Mouse (Mus musculus): ENCODE measurements around the gene Gm49321. TPM values are rescaled to one million over a fixed set of nuclear protein-coding genes. Genes with fewer than 3 reads are reported as not detected.

The Gm49321 gene
- polyA plus RNA-seq, 1 experiment from 2014 or later = 16.6 TPM

- ATAC-seq (ENCODE audit: insufficient number of reproducible peaks, insufficient read depth, low FRiP score, low TSS enrichment) = no peak
- H3K9me3 ChIP-seq = no peaks in the 10 kb centered on the region
- no peaks in the 10 kb centered on the region for H3K27me3 ChIP-seq
- H3K4me1 ChIP-seq = no peaks in the 10 kb centered on the region
- no peak overlapping the region for H3K4me2 ChIP-seq (replicated peaks)
- H3K27ac ChIP-seq = no peak overlapping the region
- H3K4me3 ChIP-seq = no peak overlapping the region
- WGBS = 84% methylated on average over 7 of the region's 7 CpGs
- peaks cover 24% of the 10 kb centered on the region for H3K36me3 ChIP-seq
- H3K9ac ChIP-seq = no peak overlapping the region
These were observed 48.8 kb downstream of the Gm49321 start for GRCm38 (mm10) chr12:73986299-73986698.

- WGBS = 82% methylated on average over 4 of the region's 4 CpGs
- Histone ChIP-seq H3K4me1 (no peaks in the 10 kb centered on the region), H3K27me3 (no peaks in the 10 kb centered on the region), H3K36me3 (peaks cover 14% of the 10 kb centered on the region), H3K27ac (no peak overlapping the region), H3K4me2 (replicated peaks) (no peak overlapping the region), H3K9ac (no peak overlapping the region), H3K4me3 (no peak overlapping the region), H3K9me3 (no peaks in the 10 kb centered on the region)
- ATAC-seq (ENCODE audit: insufficient number of reproducible peaks, insufficient read depth, low FRiP score, low TSS enrichment) = no peak
These were observed 51.0 kb downstream of the Gm49321 start for GRCm38 (mm10) chr12:73988393-73989008.

GRCm38 (mm10) chr12:73989594-73989993 lies 52.1 kb downstream of the Gm49321 start:
- Histone ChIP-seq H3K36me3 (peaks cover 9% of the 10 kb centered on the region), H3K4me1 (no peaks in the 10 kb centered on the region), H3K4me2 (replicated peaks) (no peak overlapping the region), H3K9ac (no peak overlapping the region), H3K9me3 (no peaks in the 10 kb centered on the region), H3K4me3 (no peak overlapping the region), H3K27me3 (no peaks in the 10 kb centered on the region), H3K27ac (no peak overlapping the region)
- ATAC-seq (ENCODE audit: insufficient number of reproducible peaks, insufficient read depth, low FRiP score, low TSS enrichment) = no peak

GRCm38 (mm10) chr12:73996906-73997296 lies 59.4 kb downstream of the Gm49321 start:
- no peak overlapping the region for H3K27ac ChIP-seq
- no peaks in the 10 kb centered on the region for H3K9me3 ChIP-seq
- WGBS = 49% methylated on average over 12 of the region's 12 CpGs
- H3K4me2 ChIP-seq (replicated peaks) = peak overlapping the region; percentile 90
- ATAC-seq (ENCODE audit: insufficient number of reproducible peaks, insufficient read depth, low FRiP score, low TSS enrichment) = no peak
- H3K27me3 ChIP-seq = peaks cover 29% of the 10 kb centered on the region
- H3K4me3 ChIP-seq = 0 out of 2 replicates have a peak overlapping the region, but pooled peaks have one; percentile 58
- H3K9ac ChIP-seq = 0 out of 2 replicates have a peak overlapping the region, but pooled peaks have one; percentile 63
- H3K36me3 ChIP-seq = no peaks in the 10 kb centered on the region
- H3K4me1 ChIP-seq = peaks cover 5% of the 10 kb centered on the region; the same call in 1 of the 2 replicates

GRCm38 (mm10) chr12:73997297-73998127 lies 60.1 kb downstream of the Gm49321 start, which contains the start of gene Syt16:
Gene Syt16 (plus strand): TSS chr12:73997661.
- H3K4me2 ChIP-seq (replicated peaks) = peak within 1 kb of the TSS; percentile 90
- H3K27ac ChIP-seq = no peak within 1 kb of the TSS

GRCm38 (mm10) chr12:73998128-73998456 lies 60.6 kb downstream of the Gm49321 start:
- Histone ChIP-seq H3K27me3 (peaks cover 29% of the 10 kb centered on the region), H3K36me3 (no peaks in the 10 kb centered on the region), H3K9me3 (no peaks in the 10 kb centered on the region), H3K27ac (no peak overlapping the region), H3K4me3 (peak overlapping the region; percentile 58), H3K4me2 (replicated peaks) (peak overlapping the region; percentile 90), H3K9ac (peak overlapping the region; percentile 63), H3K4me1 (peaks cover 5% of the 10 kb centered on the region; the same call in 1 of the 2 replicates)
- 33% methylated on average over 5 of the region's 5 CpGs for WGBS
- no peak for ATAC-seq (ENCODE audit: insufficient number of reproducible peaks, insufficient read depth, low FRiP score, low TSS enrichment)

More at GRCm38 (mm10) chr12:73997297-73998127, 60.1 kb downstream of the Gm49321 start, which contains the start of gene Syt16:
- H3K4me1 ChIP-seq = peaks cover 5% of the 10 kb centered on the region; the same call in 1 of the 2 replicates
- H3K36me3 ChIP-seq = no peaks in the 10 kb centered on the region
- H3K9ac ChIP-seq = peak within 1 kb of the TSS; percentile 63
- H3K27me3 ChIP-seq = peaks cover 29% of the 10 kb centered on the region
- peak within 1 kb of the TSS; percentile 58 for H3K4me3 ChIP-seq
- H3K9me3 ChIP-seq = no peaks in the 10 kb centered on the region
- ATAC-seq (ENCODE audit: insufficient number of reproducible peaks, insufficient read depth, low FRiP score, low TSS enrichment) = 0 out of 2 replicates have a peak, but pooled peaks have one; percentile 22
- 2% methylated on average over 63 of the region's 67 CpGs for WGBS

- no peak for ATAC-seq (ENCODE audit: insufficient number of reproducible peaks, insufficient read depth, low FRiP score, low TSS enrichment)
- Histone ChIP-seq H3K36me3 (no peaks in the 10 kb centered on the region), H3K9ac (no peak overlapping the region), H3K27ac (no peak overlapping the region), H3K4me2 (replicated peaks) (no peak overlapping the region), H3K9me3 (no peaks in the 10 kb centered on the region), H3K4me1 (peaks cover 5% of the 10 kb centered on the region; the same call in 1 of the 2 replicates), H3K4me3 (no peak overlapping the region), H3K27me3 (peaks cover 18% of the 10 kb centered on the region)
- 69% methylated on average over 9 of the region's 9 CpGs for WGBS
These were observed 65.0 kb downstream of the Gm49321 start for GRCm38 (mm10) chr12:74002449-74002848.

GRCm38 (mm10) chr12:74009448-74009911 lies 72.0 kb downstream of the Gm49321 start:
- Histone ChIP-seq H3K4me1 (no peaks in the 10 kb centered on the region; the same call in 1 of the 2 replicates), H3K27ac (no peak overlapping the region), H3K9ac (no peak overlapping the region), H3K4me3 (no peak overlapping the region), H3K36me3 (no peaks in the 10 kb centered on the region), H3K9me3 (no peaks in the 10 kb centered on the region), H3K4me2 (replicated peaks) (no peak overlapping the region), H3K27me3 (no peaks in the 10 kb centered on the region)
- no peak for ATAC-seq (ENCODE audit: insufficient number of reproducible peaks, insufficient read depth, low FRiP score, low TSS enrichment)
- WGBS = 28% methylated on average over 8 of the region's 8 CpGs

GRCm38 (mm10) chr12:74013739-74014138 lies 76.3 kb downstream of the Gm49321 start:
- no peak overlapping the region for H3K9ac ChIP-seq
- no peaks in the 10 kb centered on the region for H3K36me3 ChIP-seq
- 2% methylated on average over 6 of the region's 6 CpGs for WGBS
- no peaks in the 10 kb centered on the region for H3K9me3 ChIP-seq
- H3K27me3 ChIP-seq = no peaks in the 10 kb centered on the region
- ATAC-seq (ENCODE audit: insufficient number of reproducible peaks, insufficient read depth, low FRiP score, low TSS enrichment) = 0 out of 2 replicates have a peak, but pooled peaks have one; percentile 58
- peak overlapping the region; percentile 16 for H3K4me2 ChIP-seq (replicated peaks)
- H3K4me3 ChIP-seq = no peak overlapping the region
- no peaks in the 10 kb centered on the region; the same call in 1 of the 2 replicates for H3K4me1 ChIP-seq
- no peak overlapping the region for H3K27ac ChIP-seq

- H3K27me3 ChIP-seq = no peaks in the 10 kb centered on the region
- no peak overlapping the region for H3K4me2 ChIP-seq (replicated peaks)
- ATAC-seq (ENCODE audit: insufficient number of reproducible peaks, insufficient read depth, low FRiP score, low TSS enrichment) = no peak
- H3K9me3 ChIP-seq = no peaks in the 10 kb centered on the region
- H3K36me3 ChIP-seq = no peaks in the 10 kb centered on the region
- H3K9ac ChIP-seq = no peak overlapping the region
- H3K4me1 ChIP-seq = no peaks in the 10 kb centered on the region; the same call in 1 of the 2 replicates
- H3K27ac ChIP-seq = no peak overlapping the region
- no peak overlapping the region for H3K4me3 ChIP-seq
- WGBS = 59% methylated on average over 7 of the region's 7 CpGs
These were observed 77.4 kb downstream of the Gm49321 start for GRCm38 (mm10) chr12:74014739-74015270.

GRCm38 (mm10) chr12:74015491-74015890 lies 78.0 kb downstream of the Gm49321 start:
- Histone ChIP-seq H3K36me3 (no peaks in the 10 kb centered on the region), H3K27ac (no peak overlapping the region), H3K4me1 (no peaks in the 10 kb centered on the region; the same call in 1 of the 2 replicates), H3K27me3 (no peaks in the 10 kb centered on the region), H3K4me2 (replicated peaks) (no peak overlapping the region), H3K9me3 (no peaks in the 10 kb centered on the region), H3K9ac (no peak overlapping the region), H3K4me3 (no peak overlapping the region)
- no peak for ATAC-seq (ENCODE audit: insufficient number of reproducible peaks, insufficient read depth, low FRiP score, low TSS enrichment)
- WGBS = 61% methylated on average over 5 of the region's 5 CpGs
